Mouse (Mus musculus) splenic B cell, adult 2 months (primary cell): ENCODE results near the gene Arcn1.

ENCODE experiments used
- DNase-seq: peaks from one replicate; pipeline ENCODE4 v3.0.0-alpha.2; 2011; ENCODE audit warnings: low read depth, low spot score
- H3K27me3 ChIP-seq: 2 replicates; pipeline ENCODE4 v1.6.1; 2012; ENCODE audit warnings: mild to moderate bottlenecking, low read length, moderate library complexity, mixed read lengths; ENCODE audit not compliant: control insufficient read depth, poor library complexity, insufficient read depth, severe bottlenecking
- H3K36me3 ChIP-seq: 2 replicates; pipeline ENCODE4 v1.6.1; 2012; ENCODE audit warnings: mild to moderate bottlenecking, low read length, moderate library complexity, mixed read lengths; ENCODE audit not compliant: control insufficient read depth, poor library complexity, insufficient read depth, severe bottlenecking

Gene Arcn1

GRCm38 (mm10) chr9:44699730-44700129 is 67.9 kb downstream of the Arcn1 start:
- DNase-seq = no peak
- no peaks in the 10 kb centered on the region for H3K27me3 ChIP-seq
- no peaks in the 10 kb centered on the region for H3K36me3 ChIP-seq

- no peak for DNase-seq
- H3K36me3 ChIP-seq = no peaks in the 10 kb centered on the region
- no peaks in the 10 kb centered on the region for H3K27me3 ChIP-seq
Measured at GRCm38 (mm10) chr9:44699196-44699595, 68.4 kb downstream of the Arcn1 start.

GRCm38 (mm10) chr9:44697866-44698265 is 69.8 kb downstream of the Arcn1 start:
- H3K36me3 ChIP-seq = no peaks in the 10 kb centered on the region
- no peak for DNase-seq
- H3K27me3 ChIP-seq = no peaks in the 10 kb centered on the region

GRCm38 (mm10) chr9:44693071-44693470 is 74.6 kb downstream of the Arcn1 start:
- Histone ChIP-seq H3K36me3 (no peaks in the 10 kb centered on the region), H3K27me3 (no peaks in the 10 kb centered on the region)
- DNase-seq = no peak

- DNase-seq = no peak
- H3K27me3 ChIP-seq = no peaks in the 10 kb centered on the region
Measured at GRCm38 (mm10) chr9:44691671-44692520, 75.7 kb downstream of the Arcn1 start.

More at GRCm38 (mm10) chr9:44691671-44692520, 75.7 kb downstream of the Arcn1 start:
- no peaks in the 10 kb centered on the region for H3K36me3 ChIP-seq
